Mouse (Mus musculus) neural tube, embryonic 11.5 days (tissue): ENCODE results near the gene Vtcn1. TPM values are rescaled to one million over a fixed set of nuclear protein-coding genes. Genes with fewer than 3 reads are reported as not detected.

Experiments used
- ATAC-seq: fragments of 200-750 bp; cut with Nextera tagmentation; 2 replicates; pipeline ENCODE4 v1.8.0; 2017; ENCODE audit warnings: moderate number of reproducible peaks, mild to moderate bottlenecking, moderate TSS enrichment, moderate library complexity; ENCODE audit not compliant: insufficient read depth, low FRiP score, low TSS enrichment
- DNase-seq: peaks from one replicate; pipeline ENCODE4 v3.0.0-alpha.2; 2015; ENCODE audit warnings: low spot score
- H3K27ac ChIP-seq: fragments of 300-500 bp; sonication (generic); 2 replicates; pipeline ENCODE4 v1.5.1; 2014; ENCODE audit warnings: low read depth, mild to moderate bottlenecking, low read length
- H3K27me3 ChIP-seq: fragments of 300-500 bp; sonication (generic); 2 replicates; pipeline ENCODE4 v1.6.1; 2014; ENCODE audit warnings: mild to moderate bottlenecking, low read length, mixed read lengths; ENCODE audit not compliant: control insufficient read depth, insufficient read depth
- H3K36me3 ChIP-seq: fragments of 300-500 bp; sonication (generic); 2 replicates; pipeline ENCODE4 v1.6.1; 2014; ENCODE audit warnings: mild to moderate bottlenecking, low read length, moderate library complexity, mixed read lengths; ENCODE audit not compliant: control insufficient read depth, insufficient read depth
- H3K4me1 ChIP-seq: fragments of 300-500 bp; sonication (generic); 2 replicates; pipeline ENCODE4 v1.6.1; 2014; ENCODE audit warnings: low read length, mixed read lengths; ENCODE audit not compliant: control insufficient read depth, insufficient read depth
- H3K4me2 ChIP-seq: fragments of 300-500 bp; sonication (generic); 2 replicates; pipeline ENCODE4 v1.6.1; 2014; ENCODE audit warnings: low read depth, mild to moderate bottlenecking, moderate library complexity
- H3K4me3 ChIP-seq: fragments of 300-500 bp; sonication (generic); 2 replicates; pipeline ENCODE4 v1.5.1; 2014; ENCODE audit warnings: low read depth, low read length
- H3K9ac ChIP-seq: fragments of 300-500 bp; sonication (generic); 2 replicates; pipeline ENCODE4 v1.6.1; 2014; ENCODE audit warnings: mild to moderate bottlenecking, low read length
- H3K9me3 ChIP-seq: fragments of 300-500 bp; sonication (generic); 2 replicates; pipeline ENCODE4 v1.6.1; 2016; ENCODE audit warnings: low read length; ENCODE audit not compliant: control insufficient read depth
- WGBS: fragments of 180-500 bp; shearing (Covaris S2); extraction: QIAGEN DNeasy Blood & Tissue Kit; methylation state at CpG from one replicate; pipeline ENCODE4 v1.1.7; 2014; 5-methylcytosine and 5-hydroxymethylcytosine counted together
- polyA plus RNA-seq: library from polyadenylated mRNA; unstranded; fragments of >200 nt; fragmentation: Nextera tagmentation; extraction: Ambion mirVana; gene quantifications from 2 replicates; pipeline ENCODE4 v1.2.1, GENCODE M21; 2014

Vtcn1 gene
- polyA plus RNA-seq, 1 experiment from 2014 or later, result not detected

DNA sequence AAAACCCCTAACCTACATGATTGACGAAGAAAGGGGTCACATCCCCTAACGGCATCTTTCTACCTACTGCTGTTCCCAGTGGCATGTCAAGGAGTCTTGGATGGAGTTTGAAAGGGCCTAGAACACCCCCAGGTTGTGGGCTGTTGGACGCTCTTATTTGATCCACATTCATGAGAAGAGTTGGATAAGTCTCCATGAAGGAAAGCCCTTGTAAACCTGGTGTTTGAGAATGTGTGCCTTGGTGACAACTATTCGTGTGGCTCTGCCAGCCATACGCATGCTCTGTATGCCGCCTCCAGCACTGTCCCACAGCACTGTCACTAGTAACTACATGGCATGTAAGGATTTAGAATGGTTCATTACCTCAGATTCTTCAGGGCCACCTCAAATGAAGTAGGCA is 110.9 kb downstream of the Vtcn1 start:
- H3K4me2 ChIP-seq, result no peak overlapping the region
- ATAC-seq, result no peak
- no peak overlapping the region for H3K9ac ChIP-seq
- H3K4me3 ChIP-seq, result no peak overlapping the region
- H3K27me3 ChIP-seq, result no peaks in the 10 kb centered on the region
- H3K27ac ChIP-seq, result no peak overlapping the region
- no peaks in the 10 kb centered on the region for H3K9me3 ChIP-seq
- H3K36me3 ChIP-seq, result peaks cover 13% of the 10 kb centered on the region; the same call in 1 of the 2 replicates
- no peak for DNase-seq
- H3K4me1 ChIP-seq, result no peaks in the 10 kb centered on the region
- 94% methylated on average over 6 of the region's 6 CpGs for WGBS

- Histone ChIP-seq H3K9ac (no peak overlapping the region), H3K36me3 (peaks cover 11% of the 10 kb centered on the region), H3K9me3 (no peaks in the 10 kb centered on the region), H3K27me3 (no peaks in the 10 kb centered on the region), H3K4me1 (no peaks in the 10 kb centered on the region), H3K4me2 (no peak overlapping the region), H3K4me3 (no peak overlapping the region), H3K27ac (no peak overlapping the region)
- 92% methylated on average over 4 of the region's 4 CpGs for WGBS
- no peak for DNase-seq
- ATAC-seq, result no peak
Measured at GRCm38 (mm10) chr3:100938211-100938610, 113.0 kb downstream of the Vtcn1 start.

- 94% methylated on average over 4 of the region's 4 CpGs for WGBS
- no peak for ATAC-seq
- peaks cover 10% of the 10 kb centered on the region for H3K36me3 ChIP-seq
Measured at GRCm38 (mm10) chr3:100940496-100941037, 115.3 kb downstream of the Vtcn1 start.

More at GRCm38 (mm10) chr3:100940496-100941037, 115.3 kb downstream of the Vtcn1 start:
- Histone ChIP-seq H3K4me2 (no peak overlapping the region), H3K27ac (no peak overlapping the region), H3K27me3 (no peaks in the 10 kb centered on the region), H3K9me3 (no peaks in the 10 kb centered on the region), H3K4me3 (no peak overlapping the region), H3K9ac (no peak overlapping the region), H3K4me1 (no peaks in the 10 kb centered on the region)
- no peak for DNase-seq

Other genes with a start within 250 kb of the Vtcn1 start
- gene Man1a2, start 140.0 kb upstream of the Vtcn1 start, polyA plus RNA-seq, result 57.8 and 65.8 TPM in 2 replicates
- 5.0 TPM in 2 replicates for gene Trim45, start 96.7 kb downstream of the Vtcn1 start, polyA plus RNA-seq
- gene Ttf2, start 144.2 kb downstream of the Vtcn1 start, polyA plus RNA-seq, result 24.7 and 25.4 TPM in 2 replicates
- gene Cd101, start 204.1 kb downstream of the Vtcn1 start, polyA plus RNA-seq, result 0.11 TPM in 1 of 2 replicates, not detected in the other